Mouse (Mus musculus) kidney, adult 8-10 months (tissue): ENCODE measurements around the gene Mettl23.
"Not testable (repeated sequence)": the region's sequence is repeated elsewhere in the genome, so short reads cannot be mapped to it uniquely, and the experiment has no call there.

Experiments
- DNase-seq, 2 experiments: peaks; one replicate each; pipeline ENCODE4 v3.0.0; 2022

The Mettl23 gene

GRCm38 (mm10) chr11:116819932-116820593, 23.0 kb upstream of the Mettl23 start:
- DNase-seq = no peak

- DNase-seq = no peak
These were observed 21.8 kb upstream of the Mettl23 start for GRCm38 (mm10) chr11:116821057-116821940.

DNA sequence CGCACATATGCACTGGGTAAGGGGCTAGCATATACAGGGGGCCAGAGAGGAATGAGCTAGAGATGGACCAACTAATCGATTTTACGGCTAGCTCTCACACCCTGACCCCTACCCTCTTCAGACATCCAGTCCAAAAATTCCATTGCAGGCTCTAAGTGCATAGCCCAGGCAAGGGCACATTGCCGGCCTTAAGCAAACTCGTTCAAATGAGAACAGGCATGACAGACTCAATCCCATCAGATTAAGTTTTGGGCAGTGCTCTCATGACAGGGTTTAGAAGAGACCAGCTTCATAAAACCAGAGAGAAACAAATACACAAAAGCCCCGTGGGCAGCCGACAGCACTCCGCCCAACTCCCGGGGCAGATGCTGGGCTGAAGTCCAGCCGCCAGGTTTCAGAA, 20.9 kb upstream of the Mettl23 start:
- no peak for DNase-seq

DNA sequence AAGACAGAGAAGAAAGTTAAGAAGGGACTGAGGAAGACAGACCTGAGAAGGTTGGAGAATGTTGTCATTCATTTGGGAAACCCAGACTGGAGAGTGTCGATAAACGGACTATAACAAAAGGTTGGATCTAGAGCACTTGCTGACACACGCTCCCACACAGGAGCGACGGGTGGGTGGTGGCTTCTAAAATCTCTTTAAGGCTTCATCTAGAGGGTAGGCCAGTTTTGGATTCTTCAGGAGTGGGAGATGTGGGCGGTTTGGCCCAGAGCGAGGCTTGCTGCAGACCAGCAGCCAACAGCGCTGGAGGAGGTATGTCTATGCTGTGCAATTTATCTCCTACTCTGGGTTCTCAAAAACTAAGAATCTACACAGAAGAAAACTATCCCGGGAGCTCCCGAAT, 20.5 kb upstream of the Mettl23 start:
- DNase-seq = no peak

DNA sequence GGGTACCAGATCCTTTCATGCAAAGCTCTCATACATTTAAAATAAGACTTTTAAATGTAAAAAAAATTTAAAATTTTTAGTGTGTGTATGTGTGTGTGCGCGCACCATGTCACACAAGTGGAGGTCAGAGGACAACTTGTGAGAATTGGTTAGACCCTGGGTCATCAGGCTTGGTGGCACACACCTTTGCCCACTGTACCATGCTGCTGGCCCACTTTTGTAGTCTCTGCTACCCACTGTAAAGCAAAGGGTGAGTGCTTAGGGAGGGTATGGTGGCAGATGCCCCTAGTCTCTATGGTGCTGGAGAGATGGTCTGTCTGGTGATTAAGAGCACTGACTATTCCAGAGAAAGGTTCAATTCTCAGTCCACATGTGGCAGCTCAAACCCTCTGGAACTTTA, 19.8 kb upstream of the Mettl23 start:
- DNase-seq = no peak

DNA sequence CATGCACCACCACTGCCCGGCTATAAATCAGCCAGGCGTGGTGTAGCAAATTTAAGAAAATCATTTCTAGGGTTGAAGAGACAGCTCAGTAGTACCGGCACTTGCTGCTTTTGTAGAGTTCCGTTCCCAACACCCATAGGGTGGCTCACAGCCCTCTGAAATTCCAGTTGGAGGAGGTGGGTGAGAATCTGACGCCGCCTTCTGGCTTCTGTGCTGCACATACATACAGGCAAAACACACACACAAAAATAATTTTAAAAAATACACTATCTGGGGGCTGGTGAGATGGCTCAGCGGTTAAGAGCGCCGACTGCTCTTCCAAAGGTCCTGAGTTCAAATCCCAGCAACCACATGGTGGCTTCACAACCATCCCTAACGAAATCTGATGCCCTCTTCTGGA, 19.2 kb upstream of the Mettl23 start:
- not testable (repeated sequence) for DNase-seq

- DNase-seq = no peak
These were observed 17.8 kb upstream of the Mettl23 start for GRCm38 (mm10) chr11:116825230-116825629.

DNA sequence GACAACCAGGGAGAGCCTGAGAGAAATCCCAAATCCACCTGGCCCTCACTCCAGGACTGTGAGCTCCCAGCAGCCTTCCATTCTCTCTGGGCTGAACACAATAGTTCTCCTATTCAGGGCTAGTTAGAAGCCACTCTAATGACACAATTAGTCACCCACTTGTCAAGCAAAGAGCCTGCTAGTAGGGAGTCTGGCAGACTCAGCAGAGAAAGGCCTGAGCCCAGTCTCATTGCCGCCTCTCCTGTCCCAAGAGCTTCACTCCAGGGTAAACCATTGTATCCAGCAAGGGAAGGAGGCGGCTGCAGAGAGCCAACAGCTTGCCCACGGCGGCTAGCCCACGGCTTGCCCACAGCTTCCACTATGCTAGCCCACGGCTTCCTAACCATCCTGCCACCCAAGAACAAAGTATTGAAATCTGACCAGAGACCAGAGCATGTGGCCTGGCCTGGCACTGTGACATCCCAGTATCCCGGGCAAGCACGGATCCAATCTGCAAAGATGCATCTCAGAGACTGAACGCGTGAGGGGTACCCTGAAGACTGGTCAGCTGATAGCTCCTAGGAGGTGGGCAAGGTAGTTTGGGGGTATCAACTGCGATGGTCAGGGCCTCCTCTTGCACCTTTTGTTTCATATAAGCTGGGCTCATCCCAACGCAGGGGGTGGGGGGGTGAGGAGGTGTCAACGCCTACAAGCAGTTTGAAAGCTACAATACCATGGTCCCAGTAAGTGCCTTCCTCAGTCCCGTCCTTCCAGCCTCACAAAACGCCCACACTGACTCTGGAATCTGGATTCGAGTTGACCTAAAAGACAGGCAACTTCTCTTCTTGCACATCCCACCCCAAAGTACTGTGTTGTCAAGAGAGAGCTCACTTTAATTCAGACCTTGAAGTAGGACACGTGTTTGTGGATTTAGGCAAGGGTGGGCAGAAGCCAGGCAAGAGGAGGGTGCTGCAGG, 16.3 kb upstream of the Mettl23 start:
- DNase-seq = no peak

DNA sequence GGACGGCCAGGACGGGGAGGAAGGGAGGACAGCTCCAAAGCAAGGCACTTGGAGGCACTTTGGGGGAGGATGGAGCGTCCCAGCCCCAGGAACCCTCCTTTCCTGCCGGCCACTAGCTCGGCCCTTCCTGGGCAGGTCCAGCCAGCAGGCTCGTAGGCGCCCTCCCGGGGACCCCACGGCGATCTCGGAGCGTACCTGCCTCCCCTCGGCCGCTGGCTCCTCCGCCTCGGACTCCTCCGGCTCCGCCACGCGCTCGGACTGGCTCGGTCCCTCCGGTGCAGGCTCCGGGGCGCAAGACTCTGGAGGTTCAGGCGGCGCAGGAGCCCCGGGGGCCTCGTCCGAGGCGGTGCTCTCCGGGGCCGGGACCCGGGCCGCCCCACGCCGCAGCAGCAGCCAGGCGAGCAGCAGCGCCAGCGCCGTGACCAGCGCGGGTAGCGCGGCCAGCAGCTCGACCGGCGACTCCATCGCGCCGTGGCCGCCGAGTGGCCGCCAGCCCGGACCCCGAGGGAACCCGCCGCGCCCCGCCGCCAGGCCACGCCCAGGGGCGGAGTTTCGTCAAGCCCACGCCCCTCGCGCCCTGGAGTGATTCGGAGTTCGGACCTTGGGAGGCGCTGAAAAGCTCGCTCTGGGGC, 15.4 kb upstream of the Mettl23 start, which contains the start of gene Mxra7:
Gene Mxra7 (minus strand): TSS at position 513 of the 632 bp plus-strand sequence.
- DNase-seq = peak; percentile 63 to 77

DNA sequence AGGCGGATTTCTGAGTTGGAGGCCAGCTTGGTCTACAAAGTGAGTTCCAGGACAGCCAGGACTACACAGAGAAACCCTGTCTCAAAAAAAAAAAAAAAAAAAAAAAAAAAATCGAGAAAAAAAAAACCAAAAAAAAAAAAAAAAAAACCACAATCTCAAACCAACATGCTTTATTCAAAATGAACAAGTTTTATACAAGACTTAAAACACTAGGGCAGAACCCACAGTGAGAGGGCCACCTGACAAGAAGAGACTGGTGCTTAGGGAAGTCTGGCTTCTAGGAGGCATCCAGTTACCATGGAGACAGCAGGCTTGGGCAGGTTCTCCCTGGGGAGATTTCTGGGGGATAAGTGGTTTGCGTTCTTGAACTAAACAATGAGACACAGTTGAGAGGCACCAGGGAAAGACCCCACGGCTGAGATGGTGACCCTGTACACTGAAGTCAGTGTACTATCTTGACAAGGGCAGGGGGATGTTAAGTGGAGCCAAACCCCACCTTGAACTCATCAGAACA, 10.8 kb upstream of the Mettl23 start:
- DNase-seq = no peak

DNA sequence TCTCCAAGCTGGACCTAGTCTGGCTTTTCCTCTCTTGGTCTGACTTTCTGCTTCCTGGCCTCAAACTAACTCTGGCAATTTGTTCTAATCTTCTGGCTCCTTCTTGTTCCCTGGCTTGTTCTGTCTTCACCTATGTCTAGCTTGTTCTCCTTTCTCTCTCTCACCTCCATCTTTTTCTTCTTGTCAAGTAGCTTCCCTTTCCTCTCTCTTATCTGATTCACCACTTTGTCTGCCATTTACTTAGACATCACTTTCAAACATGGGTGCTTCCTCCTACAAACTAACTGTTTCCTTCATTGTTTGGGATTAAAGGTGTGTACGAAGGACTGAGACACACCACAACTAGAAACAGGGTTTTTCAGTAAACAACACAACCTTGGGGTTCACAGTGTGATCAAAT, 8.1 kb upstream of the Mettl23 start:
- DNase-seq = no peak

GRCm38 (mm10) chr11:116836283-116836682, 6.8 kb upstream of the Mettl23 start:
- DNase-seq = no peak

DNA sequence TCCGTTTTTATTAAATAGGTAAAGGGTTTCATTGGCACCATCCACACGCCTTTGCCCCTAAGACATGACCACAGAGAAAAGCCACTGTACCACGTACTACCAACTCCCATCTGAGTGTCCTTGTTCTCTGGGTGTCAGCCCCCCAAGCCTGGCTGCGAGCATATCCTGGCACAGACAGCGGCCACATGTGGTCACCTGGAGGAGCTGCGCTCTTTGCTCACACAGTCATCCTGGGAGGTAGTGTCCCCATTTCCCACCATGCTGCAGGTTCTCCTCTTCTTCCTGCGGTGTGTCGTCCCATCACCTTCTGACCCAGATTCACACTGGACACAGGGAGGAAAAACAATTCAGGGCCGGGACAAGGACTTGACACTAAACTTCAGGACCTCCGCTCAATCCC, 5.6 kb upstream of the Mettl23 start:
- DNase-seq = no peak

DNA sequence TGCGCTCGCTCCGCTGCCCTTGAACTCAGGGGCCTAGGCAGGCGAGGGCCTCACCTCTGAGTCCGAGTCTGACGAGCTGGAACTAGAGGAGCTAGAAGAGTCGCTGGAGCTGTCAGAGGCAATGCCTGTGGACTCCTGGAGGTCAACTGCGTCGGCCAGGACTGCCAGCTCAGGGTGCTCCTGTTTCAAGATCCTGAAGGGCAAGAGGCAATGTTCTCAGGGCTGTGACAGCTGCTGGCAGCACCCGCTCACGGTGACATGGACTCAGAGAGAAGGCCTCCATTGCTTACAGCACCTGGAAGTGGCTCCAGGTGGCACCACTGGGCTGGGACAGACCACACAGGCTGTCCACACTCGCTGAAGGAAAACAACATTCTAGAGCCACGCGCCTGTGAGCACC, 4.1 kb upstream of the Mettl23 start:
- DNase-seq = no peak

- no peak for DNase-seq
These were observed 3.5 kb upstream of the Mettl23 start for GRCm38 (mm10) chr11:116839601-116840000.

DNA sequence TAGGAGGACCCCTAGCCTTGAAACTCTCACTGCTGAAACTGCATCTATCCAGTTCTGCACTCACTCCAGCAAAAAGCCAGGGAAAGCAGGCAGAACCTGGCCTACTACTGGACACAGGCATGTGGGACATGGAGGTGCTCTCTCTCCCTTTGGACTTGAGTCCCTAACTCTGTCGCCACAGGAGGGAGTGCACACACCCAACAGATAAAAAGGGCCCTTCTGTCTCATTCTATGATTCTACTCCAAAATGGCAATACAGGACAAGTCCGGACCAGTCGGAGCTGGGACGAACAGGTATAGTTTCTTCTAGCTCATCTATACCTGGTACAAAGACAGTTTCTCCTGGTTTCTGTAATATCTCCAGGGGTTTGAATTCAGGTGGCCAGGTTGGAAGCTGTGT, 2.3 kb upstream of the Mettl23 start:
- no peak for DNase-seq

GRCm38 (mm10) chr11:116842531-116843260, 382 bp upstream of the Mettl23 start:
- peak; percentile 48 to 65 for DNase-seq

GRCm38 (mm10) chr11:116846593-116847181, 3.6 kb downstream of the Mettl23 start:
- no peak for DNase-seq

- DNase-seq = no peak
These were observed 4.4 kb downstream of the Mettl23 start for GRCm38 (mm10) chr11:116847187-116848085.
